Mouse (Mus musculus) CH12.LX (cell line): ENCODE results near the gene Cdhr5.

Experiments
- CTCF ChIP-seq, 2 experiments: IDR thresholded peaks in 1 of 2; conservative IDR thresholded peaks in 1 of 2; 2 replicates each; pipeline ENCODE4 v1.5.1; 2011 to 2012; ENCODE audit warnings: low read depth in 2 of 2, low read length in 2 of 2, improper control_type of control experiment in 1 of 2, inconsistent platforms in 1 of 2, mild to moderate bottlenecking in 1 of 2, moderate library complexity in 1 of 2
- MXI1 ChIP-seq: IDR thresholded peaks from 2 replicates; pipeline ENCODE4 v1.6.1; 2011; ENCODE audit warnings: mild to moderate bottlenecking, low read depth, low read length, improper control_type of control experiment
- RAD21 ChIP-seq: IDR thresholded peaks from 2 replicates; pipeline ENCODE4 v1.6.1; 2011; ENCODE audit warnings: low read depth, mild to moderate bottlenecking, low read length, improper control_type of control experiment, moderate library complexity
- SIN3A ChIP-seq: IDR thresholded peaks from 2 replicates; pipeline ENCODE4 v1.6.1; 2012; ENCODE audit warnings: low read length, improper control_type of control experiment, inconsistent platforms
- USF1 ChIP-seq: IDR thresholded peaks from 2 replicates; pipeline ENCODE4 v1.6.1; 2014; ENCODE audit warnings: low read depth, mild to moderate bottlenecking, inconsistent platforms, low read length, improper control_type of control experiment
- ZC3H11A ChIP-seq: IDR thresholded peaks from 2 replicates; pipeline ENCODE4 v1.6.1; 2012; ENCODE audit warnings: low read depth, mild to moderate bottlenecking, inconsistent platforms, low read length, improper control_type of control experiment
- ZNF384 ChIP-seq: IDR thresholded peaks from 2 replicates; pipeline ENCODE4 v1.6.1; 2012; ENCODE audit warnings: low read depth, low read length, improper control_type of control experiment, inconsistent platforms

DNA sequence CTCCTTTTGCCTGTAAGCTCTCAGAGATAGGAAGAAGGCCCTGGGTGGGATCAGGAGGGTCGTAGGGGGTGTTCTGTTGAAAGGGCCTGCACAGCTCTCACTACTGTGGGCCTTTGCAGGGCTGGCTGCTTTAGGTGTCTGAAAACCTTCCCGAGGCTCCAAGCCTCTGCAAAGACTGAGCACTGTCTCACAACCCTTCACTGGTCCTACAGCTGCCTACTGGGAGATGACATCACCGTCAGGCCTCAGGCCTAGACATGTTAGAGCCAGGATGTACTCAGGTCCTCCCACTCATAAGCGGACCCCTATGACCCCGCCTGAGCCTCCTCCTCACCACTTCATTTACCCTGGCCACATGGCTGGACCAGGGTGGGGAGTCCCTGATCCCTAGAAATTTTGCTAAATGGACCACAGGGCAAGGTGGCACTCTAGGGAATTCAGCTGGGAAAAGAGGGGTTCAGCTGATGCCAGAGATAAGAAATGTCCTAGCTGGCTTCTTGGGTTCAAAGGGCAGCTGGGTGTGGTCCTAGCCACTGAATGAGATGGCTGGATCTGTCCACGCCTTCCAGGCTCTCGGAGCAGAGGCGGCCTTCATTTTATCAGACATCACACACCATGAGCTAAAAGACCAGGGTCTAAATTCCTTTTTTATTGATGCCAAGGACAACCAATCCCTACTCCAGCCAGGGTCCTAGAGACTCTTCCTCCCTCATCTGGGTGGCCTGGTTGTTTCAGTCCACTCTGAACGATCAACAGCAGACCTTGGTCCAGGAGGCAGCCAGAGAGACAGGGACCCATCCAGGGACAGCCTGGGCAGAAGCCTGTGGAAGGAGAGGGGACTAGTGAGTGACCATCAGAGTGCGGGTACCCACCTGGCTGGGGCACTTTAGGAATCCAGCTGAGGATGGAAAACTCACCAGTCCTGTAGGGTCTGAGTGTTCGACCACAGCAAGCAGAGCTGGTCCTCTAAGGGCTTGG is 1.4 kb upstream of the Cdhr5 start:
- TF ChIP-seq RAD21 (no peak), ZC3H11A (no peak), CTCF (conservative IDR thresholded peaks at IDR 0.05 in 1 of 2, IDR thresholded peaks at IDR 0.05 in 1 of 2; ENCODE audit: low read depth in 2 of 2, low read length in 2 of 2) (no peak), USF1 (no peak), SIN3A (no peak), MXI1 (no peak), ZNF384 (no peak)
